Mouse (Mus musculus) lung, embryonic 14.5 days (tissue): ENCODE measurements around the gene Gm7029. TPM values are rescaled to one million over a fixed set of nuclear protein-coding genes. Genes with fewer than 3 reads are reported as not detected.

Experiments used
- ATAC-seq: fragments of 200-750 bp; cut with Nextera tagmentation; 2 replicates; pipeline ENCODE4 v1.8.0; 2017; ENCODE audit warnings: mild to moderate bottlenecking, moderate TSS enrichment, moderate library complexity; ENCODE audit not compliant: insufficient read depth
- DNase-seq: peaks from one replicate; pipeline ENCODE4 v3.0.0-alpha.2; 2015
- H3K27ac ChIP-seq: fragments of 300-500 bp; sonication (generic); 2 replicates; pipeline ENCODE4 v1.5.1; 2014; ENCODE audit warnings: low read depth, mild to moderate bottlenecking, moderate library complexity
- H3K27me3 ChIP-seq: fragments of 300-500 bp; sonication (generic); 2 replicates; pipeline ENCODE4 v1.6.1; 2014; ENCODE audit warnings: low read length, control low read depth; ENCODE audit not compliant: insufficient read depth
- H3K36me3 ChIP-seq: fragments of 300-500 bp; sonication (generic); 2 replicates; pipeline ENCODE4 v1.6.1; 2014; ENCODE audit warnings: control low read depth; ENCODE audit not compliant: insufficient read depth
- H3K4me1 ChIP-seq: fragments of 300-500 bp; sonication (generic); 2 replicates; pipeline ENCODE4 v1.6.1; 2014; ENCODE audit warnings: antibody characterized with exemption, control low read depth; ENCODE audit not compliant: insufficient read depth
- H3K4me2 ChIP-seq: fragments of 300-500 bp; sonication (generic); 2 replicates; pipeline ENCODE4 v1.6.1; 2014; ENCODE audit warnings: mild to moderate bottlenecking
- H3K4me3 ChIP-seq: fragments of 300-500 bp; sonication (generic); 2 replicates; pipeline ENCODE4 v1.5.1; 2014; ENCODE audit warnings: low read depth, low read length
- H3K9ac ChIP-seq: fragments of 300-500 bp; sonication (generic); 2 replicates; pipeline ENCODE4 v1.6.1; 2014
- H3K9me3 ChIP-seq: fragments of 300-500 bp; sonication (generic); 2 replicates; pipeline ENCODE4 v1.6.1; 2016; ENCODE audit warnings: low read depth, low read length, control low read depth
- CTCF ChIP-seq: IDR thresholded peaks from 2 replicates; pipeline ENCODE4 v1.5.1; 2016; ENCODE audit warnings: antibody characterized with exemption, low read depth
- WGBS: fragments of 180-500 bp; shearing (Covaris S2); extraction: QIAGEN DNeasy Blood & Tissue Kit; methylation state at CpG from one replicate; pipeline ENCODE4 v1.1.7; 2014; 5-methylcytosine and 5-hydroxymethylcytosine counted together
- microRNA-seq: library from miRNA; unstranded; fragments of <30 nt; microRNA quantifications from one replicate; pipeline ENCODE4, GENCODE M21; 2016; ENCODE audit warnings: borderline number of aligned reads
- polyA plus RNA-seq: library from polyadenylated mRNA; unstranded; fragments of >200 nt; fragmentation: Nextera tagmentation; extraction: Ambion mirVana; gene quantifications from 2 replicates; pipeline ENCODE4 v1.2.1, GENCODE M21; 2014

The Gm7029 gene
- polyA plus RNA-seq, 1 experiment from 2014 or later, result not detected

- peak; percentile 24; the same call in 1 of the 2 replicates for TF ChIP-seq CTCF
- ATAC-seq (peak; percentile 11; the same call in 1 of the 2 replicates), DNase-seq (peak; percentile 77)
- no peaks in the 10 kb centered on the region for H3K27me3 ChIP-seq
- under 1% methylated on average over 52 of the region's 52 CpGs for WGBS
- peak overlapping the region; percentile 71 for H3K9ac ChIP-seq
- peaks cover 23% of the 10 kb centered on the region; the same call in 1 of the 2 replicates for H3K36me3 ChIP-seq
- H3K4me1 ChIP-seq, result peaks cover 5% of the 10 kb centered on the region; the same call in 1 of the 2 replicates
- H3K27ac ChIP-seq, result peak overlapping the region; percentile 84
- H3K4me2 ChIP-seq, result peak overlapping the region; percentile 100
- peak overlapping the region; percentile 68 for H3K4me3 ChIP-seq
- H3K9me3 ChIP-seq, result no peaks in the 10 kb centered on the region
These were observed 46.0 kb downstream of the Gm7029 start for GRCm38 (mm10) chr17:33919351-33920281.

- Histone ChIP-seq H3K27me3 (no peaks in the 10 kb centered on the region), H3K4me3 (peak overlapping the region; percentile 68)
These were observed 46.9 kb downstream of the Gm7029 start for GRCm38 (mm10) chr17:33920282-33921097.

GRCm38 (mm10) chr17:33921361-33921760 lies 47.7 kb downstream of the Gm7029 start:
- H3K9me3 ChIP-seq, result no peaks in the 10 kb centered on the region
- TF ChIP-seq CTCF, result no peak

More at GRCm38 (mm10) chr17:33920282-33921097, 46.9 kb downstream of the Gm7029 start:
- Histone ChIP-seq H3K36me3 (peaks cover 16% of the 10 kb centered on the region; the same call in 1 of the 2 replicates), H3K27ac (peak overlapping the region; percentile 84), H3K4me2 (peak overlapping the region; percentile 100), H3K9ac (peak overlapping the region; percentile 71), H3K9me3 (no peaks in the 10 kb centered on the region), H3K4me1 (peaks cover 5% of the 10 kb centered on the region; the same call in 1 of the 2 replicates)
- DNase-seq (peak; percentile 95), ATAC-seq (peak; percentile 71)
- 1% methylated on average over 36 of the region's 36 CpGs for WGBS
- TF ChIP-seq CTCF, result peak; percentile 87

More at GRCm38 (mm10) chr17:33921361-33921760, 47.7 kb downstream of the Gm7029 start:
- no peak overlapping the region for H3K4me3 ChIP-seq
- no peak overlapping the region for H3K9ac ChIP-seq
- ATAC-seq, result no peak
- H3K27me3 ChIP-seq, result no peaks in the 10 kb centered on the region
- WGBS, result 79% methylated on average over 7 of the region's 7 CpGs
- H3K36me3 ChIP-seq, result peaks cover 20% of the 10 kb centered on the region; the same call in 1 of the 2 replicates
- no peak overlapping the region for H3K4me2 ChIP-seq
- peaks cover 5% of the 10 kb centered on the region; the same call in 1 of the 2 replicates for H3K4me1 ChIP-seq
- no peak overlapping the region for H3K27ac ChIP-seq
- DNase-seq, result no peak

Small RNAs within 50 kb of the gene (microRNA-seq; reads per million reads assigned to microRNA genes)
- gene Gm27740, result not detected

Other genes with a start within 250 kb of the Gm7029 start
- gene Zfp414, start 244.7 kb upstream of the Gm7029 start, polyA plus RNA-seq, result 68.6 and 74.0 TPM in 2 replicates
- gene Pram1, start 235.8 kb upstream of the Gm7029 start, polyA plus RNA-seq, result 0.55 and 1.6 TPM in 2 replicates
- gene Hnrnpm, start 187.0 kb upstream of the Gm7029 start, polyA plus RNA-seq, result 407 and 411 TPM in 2 replicates
- gene March2, start 155.2 kb upstream of the Gm7029 start, polyA plus RNA-seq, result 45.3 and 46.4 TPM in 2 replicates
- gene Rab11b, start 113.3 kb upstream of the Gm7029 start, polyA plus RNA-seq, result 241 and 278 TPM in 2 replicates
- 31.9 and 35.4 TPM in 2 replicates for gene Angptl4, start 92.0 kb upstream of the Gm7029 start, polyA plus RNA-seq
- gene Kank3, start 63.3 kb upstream of the Gm7029 start, polyA plus RNA-seq, result 65.1 and 65.4 TPM in 2 replicates
- gene Rps28, start 49.3 kb upstream of the Gm7029 start, polyA plus RNA-seq, result 1,180 and 1,276 TPM in 2 replicates
- 470 and 474 TPM in 2 replicates for gene Ndufa7, start 49.3 kb upstream of the Gm7029 start, polyA plus RNA-seq
- 71.1 and 76.3 TPM in 2 replicates for gene Cd320, start 30.7 kb upstream of the Gm7029 start, polyA plus RNA-seq
- 8.3 and 9.3 TPM in 2 replicates for gene Kifc1, start 16.8 kb downstream of the Gm7029 start, polyA plus RNA-seq
- 0.32 TPM in 1 of 2 replicates, not detected in the other for gene Platr17, start 31.3 kb downstream of the Gm7029 start, polyA plus RNA-seq
- gene Daxx, start 35.6 kb downstream of the Gm7029 start, polyA plus RNA-seq, result 39.3 and 47.1 TPM in 2 replicates
- gene Tapbp, start 42.1 kb downstream of the Gm7029 start, polyA plus RNA-seq, result 30.1 and 31.4 TPM in 2 replicates
- gene Zbtb22, start 42.1 kb downstream of the Gm7029 start, polyA plus RNA-seq, result 11.1 and 13.2 TPM in 2 replicates
- gene Rgl2, start 55.7 kb downstream of the Gm7029 start, polyA plus RNA-seq, result 38.2 and 49.1 TPM in 2 replicates
- 142 and 145 TPM in 2 replicates for gene Pfdn6, start 66.5 kb downstream of the Gm7029 start, polyA plus RNA-seq
- 29.5 and 37.2 TPM in 2 replicates for gene Wdr46, start 66.8 kb downstream of the Gm7029 start, polyA plus RNA-seq
- gene B3galt4, start 77.7 kb downstream of the Gm7029 start, polyA plus RNA-seq, result 2.3 and 2.6 TPM in 2 replicates
- gene Vps52, start 82.0 kb downstream of the Gm7029 start, polyA plus RNA-seq, result 34.2 and 34.8 TPM in 2 replicates
- gene Rps18, start 82.2 kb downstream of the Gm7029 start, polyA plus RNA-seq, result 2,038 and 2,085 TPM in 2 replicates
- gene H2-K1, start 126.5 kb downstream of the Gm7029 start, polyA plus RNA-seq, result 24.4 and 32.9 TPM in 2 replicates
- 5.6 and 6.6 TPM in 2 replicates for gene Ring1, start 150.8 kb downstream of the Gm7029 start, polyA plus RNA-seq
- 35.9 and 40.6 TPM in 2 replicates for gene H2-Ke6, start 154.2 kb downstream of the Gm7029 start, polyA plus RNA-seq
- gene Slc39a7, start 157.8 kb downstream of the Gm7029 start, polyA plus RNA-seq, result 102 and 105 TPM in 2 replicates
- 30.3 and 35.3 TPM in 2 replicates for gene Rxrb, start 158.0 kb downstream of the Gm7029 start, polyA plus RNA-seq
- gene Col11a2, start 165.6 kb downstream of the Gm7029 start, polyA plus RNA-seq, result 4.3 and 5.0 TPM in 2 replicates
- 0.26 TPM in 1 of 2 replicates, not detected in the other for gene H2-Oa, start 218.5 kb downstream of the Gm7029 start, polyA plus RNA-seq
- 9.8 and 15.5 TPM in 2 replicates for gene H2-DMa, start 245.7 kb downstream of the Gm7029 start, polyA plus RNA-seq
- 153 TPM in 2 replicates for gene Brd2, start 248.8 kb downstream of the Gm7029 start, polyA plus RNA-seq